Mouse (Mus musculus) intestine, embryonic 14.5 days (tissue): ENCODE results near the gene Wdfy1. TPM values are rescaled to one million over a fixed set of nuclear protein-coding genes. Genes with fewer than 3 reads are reported as not detected.

Source experiments
- polyA plus RNA-seq: library from polyadenylated mRNA; unstranded; fragments of >200 nt; fragmentation: Nextera tagmentation; extraction: Ambion mirVana; gene quantifications from 2 replicates; pipeline ENCODE4 v1.2.1, GENCODE M21; 2014

Wdfy1 gene
- polyA plus RNA-seq, 1 experiment from 2014 or later, result 36.8 TPM

Other genes starting within 250 kb of the Wdfy1 start
- gene Ap1s3, start 104.2 kb downstream of the Wdfy1 start, polyA plus RNA-seq, result 0.40 and 0.64 TPM in 2 replicates
- 51.1 and 52.9 TPM in 2 replicates for gene Mrpl44, start 125 bp downstream of the Wdfy1 start, polyA plus RNA-seq
- gene Serpine2, start 85.0 kb upstream of the Wdfy1 start, polyA plus RNA-seq, result 112 and 136 TPM in 2 replicates